Mouse (Mus musculus) MEL (cell line): Measurements from ENCODE around the gene Ptprn2. TPM values are rescaled to one million over a fixed set of nuclear protein-coding genes. Genes with fewer than 3 reads are reported as not detected.

Experiments used
- DNase-seq: peaks from one replicate; pipeline ENCODE4 v3.0.0; 2011; ENCODE audit warnings: low read depth, low spot score
- H3K27ac ChIP-seq: 2 replicates; pipeline ENCODE4 v1.5.1; 2012; ENCODE audit warnings: low read depth, mild to moderate bottlenecking, control low read depth, low read length, moderate library complexity; ENCODE audit not compliant: control insufficient read depth
- H3K27me3 ChIP-seq, 2 experiments: fragments of 150-350 bp in 1 of 2; sonication (generic) in 1 of 2; 2 replicates each; pipeline ENCODE4 v1.6.1; 2012; ENCODE audit warnings: low read length in 2 of 2, mild to moderate bottlenecking in 2 of 2, improper control_type of control experiment in 1 of 2, moderate library complexity in 1 of 2; ENCODE audit not compliant: insufficient read depth in 2 of 2, control insufficient read depth in 1 of 2
- H3K36me3 ChIP-seq, 2 experiments: 2 replicates each; pipeline ENCODE4 v1.6.1; 2012 to 2014; ENCODE audit warnings: low read length in 2 of 2, improper control_type of control experiment in 1 of 2, inconsistent platforms in 1 of 2, mild to moderate bottlenecking in 1 of 2; ENCODE audit not compliant: insufficient read depth in 2 of 2, control insufficient read depth in 1 of 2
- H3K4me1 ChIP-seq, 2 experiments: fragments of 150-350 bp in 1 of 2; sonication (generic) in 1 of 2; 2 replicates each; pipeline ENCODE4 v1.6.1; 2012; ENCODE audit warnings: low read length in 2 of 2, improper control_type of control experiment in 1 of 2, mild to moderate bottlenecking in 1 of 2; ENCODE audit not compliant: insufficient read depth in 2 of 2, control insufficient read depth in 1 of 2
- H3K4me3 ChIP-seq, 2 experiments: fragments of 150-350 bp in 1 of 2; sonication (generic) in 1 of 2; 2 replicates each; pipeline ENCODE4 v1.5.1; 2012; ENCODE audit warnings: low read depth in 2 of 2, low read length in 2 of 2, mild to moderate bottlenecking in 2 of 2, moderate library complexity in 2 of 2, control low read depth in 1 of 2, improper control_type of control experiment in 1 of 2; ENCODE audit not compliant: control insufficient read depth in 1 of 2, insufficient read depth in 1 of 2
- H3K79me2 ChIP-seq: 2 replicates; pipeline ENCODE4 v1.6.1; 2012; ENCODE audit warnings: mild to moderate bottlenecking, low read length, moderate library complexity; ENCODE audit not compliant: control insufficient read depth, poor library complexity, insufficient read depth
- H3K9ac ChIP-seq: 2 replicates; pipeline ENCODE4 v1.6.1; 2012; ENCODE audit warnings: low read depth, mild to moderate bottlenecking, control low read depth, low read length, moderate library complexity; ENCODE audit not compliant: control insufficient read depth, poor library complexity, severe bottlenecking
- H3K9me3 ChIP-seq: fragments of 150-350 bp; sonication (generic); replicated peaks from 2 replicates; pipeline ENCODE4 v1.6.1; 2012; ENCODE audit warnings: mild to moderate bottlenecking, low read length, improper control_type of control experiment, moderate library complexity; ENCODE audit not compliant: insufficient read depth
- BHLHE40 ChIP-seq: IDR thresholded peaks from 2 replicates; pipeline ENCODE4 v1.6.1; 2012; ENCODE audit warnings: low read depth, mild to moderate bottlenecking, inconsistent platforms, low read length, improper control_type of control experiment, borderline replicate concordance
- CHD1 ChIP-seq: IDR thresholded peaks from 2 replicates; pipeline ENCODE4 v1.6.1; 2012; ENCODE audit warnings: low read depth, mild to moderate bottlenecking, inconsistent platforms, low read length, improper control_type of control experiment
- CHD2 ChIP-seq: IDR thresholded peaks from 2 replicates; pipeline ENCODE4 v1.6.1; 2011; ENCODE audit warnings: low read length, improper control_type of control experiment
- CTCF ChIP-seq, 3 experiments: IDR thresholded peaks in 2 of 3; conservative IDR thresholded peaks in 1 of 3; 2 replicates each; pipeline ENCODE4 v1.5.1; 2011 to 2012; ENCODE audit warnings: low read length in 3 of 3, low read depth in 2 of 3, mild to moderate bottlenecking in 2 of 3, improper control_type of control experiment in 1 of 3, inconsistent platforms in 1 of 3, mixed read lengths in 1 of 3, moderate library complexity in 1 of 3; ENCODE audit not compliant: control insufficient read depth in 1 of 3, insufficient read depth in 1 of 3, poor library complexity in 1 of 3, severe bottlenecking in 1 of 3
- ETS1 ChIP-seq: IDR thresholded peaks from 2 replicates; pipeline ENCODE4 v1.6.1; 2012; ENCODE audit warnings: low read depth, mild to moderate bottlenecking, inconsistent platforms, low read length, improper control_type of control experiment, moderate library complexity
- GABPA ChIP-seq: IDR thresholded peaks from 2 replicates; pipeline ENCODE4 v1.6.1; 2012; ENCODE audit warnings: low read depth, mild to moderate bottlenecking, inconsistent platforms, low read length, improper control_type of control experiment, moderate library complexity
- GATA1 ChIP-seq: IDR thresholded peaks from 2 replicates; pipeline ENCODE4 v1.6.1; 2011; ENCODE audit warnings: low read depth, low read length, improper control_type of control experiment
- HCFC1 ChIP-seq: IDR thresholded peaks from 2 replicates; pipeline ENCODE4 v1.6.1; 2012; ENCODE audit warnings: low read depth, mild to moderate bottlenecking, inconsistent platforms, low read length, improper control_type of control experiment, moderate library complexity
- JUND ChIP-seq: IDR thresholded peaks from 2 replicates; pipeline ENCODE4 v1.6.1; 2011; ENCODE audit warnings: low read depth, mild to moderate bottlenecking, improper control_type of control experiment, low read length
- KAT2A ChIP-seq: conservative IDR thresholded peaks from 2 replicates; pipeline ENCODE4 v1.6.1; 2012; ENCODE audit warnings: low read depth, low read length, improper control_type of control experiment, inconsistent platforms
- MEF2A ChIP-seq: IDR thresholded peaks from 2 replicates; pipeline ENCODE4 v1.6.1; 2014; ENCODE audit warnings: low read depth, mild to moderate bottlenecking, inconsistent platforms, low read length, improper control_type of control experiment; ENCODE audit not compliant: poor library complexity, insufficient replicate concordance, severe bottlenecking; ENCODE audit errors: extremely low read depth
- MYC ChIP-seq: IDR thresholded peaks from 2 replicates; pipeline ENCODE4 v1.6.1; 2011; ENCODE audit warnings: low read depth, mild to moderate bottlenecking, low read length, improper control_type of control experiment, moderate library complexity
- POLR2A ChIP-seq, 2 experiments: IDR thresholded peaks; 2 replicates each; pipeline ENCODE4 v1.6.1; 2011 to 2012; ENCODE audit warnings: low read length in 2 of 2, mild to moderate bottlenecking in 2 of 2, control low read depth in 1 of 2, improper control_type of control experiment in 1 of 2, low read depth in 1 of 2, moderate library complexity in 1 of 2; ENCODE audit not compliant: control insufficient read depth in 1 of 2, insufficient read depth in 1 of 2, poor library complexity in 1 of 2
- POLR2AphosphoS2 ChIP-seq: IDR thresholded peaks from 2 replicates; pipeline ENCODE4 v1.6.1; 2011; ENCODE audit warnings: low read length, improper control_type of control experiment
- POLR2AphosphoS5 ChIP-seq: IDR thresholded peaks from 2 replicates; pipeline ENCODE4 v1.6.1; 2012; ENCODE audit warnings: low read depth, borderline replicate concordance, mild to moderate bottlenecking, inconsistent platforms, low read length, moderate library complexity, mixed read lengths
- SIN3A ChIP-seq: IDR thresholded peaks from 2 replicates; pipeline ENCODE4 v1.6.1; 2012; ENCODE audit warnings: low read length, improper control_type of control experiment, inconsistent platforms
- SMC3 ChIP-seq: IDR thresholded peaks from 2 replicates; pipeline ENCODE4 v1.6.1; 2011; ENCODE audit warnings: low read depth, low read length, improper control_type of control experiment
- TAL1 ChIP-seq: IDR thresholded peaks from 2 replicates; pipeline ENCODE4 v1.6.1; 2012; ENCODE audit warnings: mild to moderate bottlenecking, inconsistent platforms, low read length, moderate library complexity, mixed read lengths
- TBP ChIP-seq: IDR thresholded peaks from 2 replicates; pipeline ENCODE4 v1.8.0; 2011; ENCODE audit warnings: low read depth, low read length, improper control_type of control experiment
- TCF12 ChIP-seq: IDR thresholded peaks from 2 replicates; pipeline ENCODE4 v1.6.1; 2014; ENCODE audit warnings: low read depth, mild to moderate bottlenecking, inconsistent platforms, low read length, improper control_type of control experiment, moderate library complexity
- UBTF ChIP-seq: IDR thresholded peaks from 2 replicates; pipeline ENCODE4 v1.6.1; 2012; ENCODE audit warnings: low read depth, mild to moderate bottlenecking, inconsistent platforms, low read length, improper control_type of control experiment, moderate library complexity, borderline replicate concordance; ENCODE audit not compliant: insufficient read depth
- USF1 ChIP-seq: IDR thresholded peaks from 2 replicates; pipeline ENCODE4 v1.6.1; 2014; ENCODE audit warnings: low read depth, mild to moderate bottlenecking, inconsistent platforms, low read length, improper control_type of control experiment, moderate library complexity
- ZKSCAN1 ChIP-seq: IDR thresholded peaks from 2 replicates; pipeline ENCODE4 v1.6.1; 2012; ENCODE audit warnings: low read depth, mild to moderate bottlenecking, inconsistent platforms, low read length, improper control_type of control experiment, moderate library complexity
- ZMIZ1 ChIP-seq: IDR thresholded peaks from 2 replicates; pipeline ENCODE4 v1.6.1; 2012; ENCODE audit warnings: low read depth, mild to moderate bottlenecking, inconsistent platforms, low read length, improper control_type of control experiment, moderate library complexity
- ZNF384 ChIP-seq: IDR thresholded peaks from 2 replicates; pipeline ENCODE4 v1.6.1; 2012; ENCODE audit warnings: low read depth, mild to moderate bottlenecking, inconsistent platforms, low read length, improper control_type of control experiment
- polyA plus RNA-seq, 2 experiments: library from polyadenylated mRNA; stranded (reverse) in 1 of 2; unstranded in 1 of 2; fragments of >175 nt in 1 of 2; fragments of >200 nt in 1 of 2; gene quantifications; 2 replicates each; pipeline versions ENCODE4 v1.2.1 to v1.2.4; 2012; ENCODE audit warnings: low replicate concordance in 2 of 2, low read depth in 1 of 2; ENCODE audit not compliant: insufficient read length in 2 of 2, insufficient read depth in 1 of 2, missing spikeins in 1 of 2
- total RNA-seq: library from RNA; depleted of rRNA; stranded (reverse); fragments of 300-350 nt; gene quantifications from 2 replicates; pipeline ENCODE4 v1.2.3, GENCODE M21; 2012

The Ptprn2 gene
- total and polyA plus RNA-seq, 3 experiments = not detected

DNA sequence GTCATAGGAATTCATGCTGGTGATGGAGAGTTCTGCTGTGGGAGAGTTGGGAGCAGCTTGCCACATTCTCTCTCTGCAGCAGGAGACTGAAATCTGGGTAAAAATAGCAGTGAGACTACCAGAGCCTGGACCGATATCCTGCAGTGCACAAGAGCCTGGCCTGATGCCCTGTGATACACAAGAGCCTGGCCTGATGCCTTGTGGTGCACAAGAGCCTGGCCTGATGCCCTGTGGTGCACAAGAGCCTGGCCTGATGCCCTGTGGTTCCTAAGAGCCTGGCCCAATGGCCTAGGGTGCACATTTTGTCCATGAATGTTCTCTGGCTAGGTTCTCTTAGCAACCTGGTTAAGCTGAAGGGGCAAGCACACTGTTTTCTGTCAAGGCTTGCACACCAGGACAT, 64.5 kb downstream of the Ptprn2 start:
- no peaks in the 10 kb centered on the region for H3K36me3 ChIP-seq
- no peak for DNase-seq
- H3K9me3 ChIP-seq = no peaks in the 10 kb centered on the region
- no peak overlapping the region for H3K4me3 ChIP-seq
- H3K79me2 ChIP-seq = no peaks in the 10 kb centered on the region
- TF ChIP-seq JUND (no peak), HCFC1 (no peak), KAT2A (no peak), ZKSCAN1 (no peak), TCF12 (no peak), TAL1 (no peak), POLR2AphosphoS5 (no peak), POLR2AphosphoS2 (no peak), SMC3 (no peak)
- no peaks in the 10 kb centered on the region for H3K27me3 ChIP-seq
- no peaks in the 10 kb centered on the region for H3K4me1 ChIP-seq
- no peak overlapping the region for H3K27ac ChIP-seq
- no peak overlapping the region for H3K9ac ChIP-seq

DNA sequence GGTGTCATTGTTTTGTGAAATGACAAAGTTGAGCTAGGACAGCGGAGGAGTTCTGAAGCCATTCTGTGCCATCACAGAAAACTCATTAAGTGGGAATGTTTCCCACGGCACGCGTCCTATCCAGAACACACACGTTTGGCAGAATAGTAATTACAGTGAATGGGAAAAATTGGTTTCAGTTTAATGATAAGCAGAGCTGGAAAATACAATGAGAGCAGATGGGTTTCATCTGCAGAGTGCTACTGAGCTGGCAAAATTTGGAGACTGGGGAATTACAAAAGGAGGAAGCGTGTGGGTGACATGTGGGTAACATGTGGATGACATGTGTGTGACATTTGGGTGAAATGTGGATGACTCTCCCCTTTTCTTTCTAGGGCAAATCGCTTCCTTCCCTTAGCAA, 66.0 kb downstream of the Ptprn2 start:
- H3K36me3 ChIP-seq = no peaks in the 10 kb centered on the region

GRCm38 (mm10) chr12:116552306-116552705, 66.8 kb downstream of the Ptprn2 start:
- TF ChIP-seq TCF12 = no peak
- no peak for TF ChIP-seq CHD1
- no peak for TF ChIP-seq GABPA
- TF ChIP-seq BHLHE40 = no peak
- TF ChIP-seq UBTF = no peak
- TF ChIP-seq MEF2A = no peak
- no peak for TF ChIP-seq ZNF384
- no peak for TF ChIP-seq CHD2
- TF ChIP-seq POLR2A (IDR thresholded peaks at IDR 0.05; ENCODE audit: control insufficient read depth in 1 of 2, insufficient read depth in 1 of 2, low read depth in 1 of 2, low read length in 2 of 2, poor library complexity in 1 of 2) = no peak
- no peak for TF ChIP-seq CTCF (IDR thresholded peaks at IDR 0.05 in 2 of 3, conservative IDR thresholded peaks at IDR 0.05 in 1 of 3; ENCODE audit: control insufficient read depth in 1 of 3, insufficient read depth in 1 of 3, low read depth in 2 of 3, low read length in 3 of 3, poor library complexity in 1 of 3, severe bottlenecking in 1 of 3)
- no peak for TF ChIP-seq ETS1
- TF ChIP-seq SIN3A = no peak
- no peak for TF ChIP-seq USF1
- no peak for TF ChIP-seq TBP
- TF ChIP-seq ZMIZ1 = no peak
- no peak for TF ChIP-seq KAT2A
- Histone ChIP-seq H3K9me3 (no peaks in the 10 kb centered on the region), H3K27ac (no peak overlapping the region), H3K4me1 (no peaks in the 10 kb centered on the region), H3K4me3 (no peak overlapping the region), H3K9ac (no peak overlapping the region), H3K36me3 (no peaks in the 10 kb centered on the region), H3K27me3 (no peaks in the 10 kb centered on the region), H3K79me2 (no peaks in the 10 kb centered on the region)
- DNase-seq = no peak

More for the DNA sequence above, 66.0 kb downstream of the Ptprn2 start:
- DNase-seq = no peak
- Histone ChIP-seq H3K4me3 (no peak overlapping the region), H3K4me1 (no peaks in the 10 kb centered on the region), H3K9me3 (no peaks in the 10 kb centered on the region), H3K9ac (no peak overlapping the region), H3K27me3 (no peaks in the 10 kb centered on the region), H3K79me2 (no peaks in the 10 kb centered on the region), H3K27ac (no peak overlapping the region)
- TF ChIP-seq MYC (no peak), GABPA (0 out of 2 replicates have a peak, but pooled peaks have one; percentile 13), GATA1 (no peak), POLR2AphosphoS5 (no peak)
